ENCODE assay signal across 8 mouse cellular contexts in genomic region chr6:35253474-35253873, GRCm38 (mm10). TPM values are rescaled to one million over a fixed set of nuclear protein-coding genes. Genes with fewer than 3 reads are reported as not detected.
DNase-seq lines count a peak whose midpoint lies in the region; ATAC-seq and TF ChIP-seq lines count a peak whose summit lies in the region.

No protein-coding gene starts in this region.

- peak overlapping the region; percentile 65 for H3K4me3 ChIP-seq in lung, postnatal 0 days (ENCODE audit: low read depth, low read length)
- peak overlapping the region; percentile 69 for H3K4me3 ChIP-seq in forebrain, embryonic 13.5 days
- peak overlapping the region; percentile 80 for H3K4me3 ChIP-seq in stomach, embryonic 16.5 days (replicated peaks; ENCODE audit: low read length)

- TF ChIP-seq CTCF in lung, postnatal 0 days (IDR thresholded peaks at IDR 0.05) = no peak

- no peak for ATAC-seq in lung, postnatal 0 days
- ATAC-seq in forebrain, embryonic 13.5 days = no peak
- ATAC-seq in stomach, embryonic 16.5 days (ENCODE audit: insufficient read depth, low FRiP score) = no peak

- H3K9me3 ChIP-seq in lung, postnatal 0 days (ENCODE audit: low read length) = no peaks in the 10 kb centered on the region
- H3K9me3 ChIP-seq in forebrain, embryonic 13.5 days (replicated peaks) = no peaks in the 10 kb centered on the region
- H3K9me3 ChIP-seq in stomach, embryonic 16.5 days (replicated peaks; ENCODE audit: control insufficient read depth, low read length) = no peaks in the 10 kb centered on the region

- no peaks in the 10 kb centered on the region for H3K36me3 ChIP-seq in lung, postnatal 0 days (ENCODE audit: insufficient read depth, low read length)
- peaks cover 2% of the 10 kb centered on the region; the same call in 1 of the 2 replicates for H3K36me3 ChIP-seq in forebrain, embryonic 13.5 days (ENCODE audit: poor library complexity, severe bottlenecking)
- H3K36me3 ChIP-seq in stomach, embryonic 16.5 days (ENCODE audit: control insufficient read depth, insufficient read depth, low read length) = no peaks in the 10 kb centered on the region

- H3K4me1 ChIP-seq in lung, postnatal 0 days (ENCODE audit: insufficient read depth, low read depth, low read length) = peaks cover 25% of the 10 kb centered on the region
- H3K4me1 ChIP-seq in forebrain, embryonic 13.5 days = peaks cover 36% of the 10 kb centered on the region
- peaks cover 38% of the 10 kb centered on the region for H3K4me1 ChIP-seq in stomach, embryonic 16.5 days (ENCODE audit: control insufficient read depth, insufficient read depth, low read length)

- peak overlapping the region; percentile 94; the same call in 1 of the 2 replicates for H3K27ac ChIP-seq in lung, postnatal 0 days (ENCODE audit: low read length)
- no peak overlapping the region for H3K27ac ChIP-seq in forebrain, embryonic 13.5 days
- peak overlapping the region; percentile 94 for H3K27ac ChIP-seq in stomach, embryonic 16.5 days (ENCODE audit: low read length)

- no peak for TF ChIP-seq EP300 in lung, postnatal 0 days (IDR thresholded peaks at IDR 0.05)

- no peak for DNase-seq in lung, postnatal 0 days (ENCODE audit: low spot score)
- DNase-seq in lung, postnatal 36 days = no peak
- DNase-seq in liver = peak; percentile 32
- DNase-seq in Muller cell, postnatal 12 days (ENCODE audit: inconsistent ontology term) = no peak
- DNase-seq in right cerebral cortex, postnatal 10 days (ENCODE audit: low spot score in 2 of 2) = no peak
- DNase-seq in lung, postnatal 25 days (ENCODE audit: low spot score) = no peak

- H3K27me3 ChIP-seq in lung, postnatal 0 days (replicated peaks; ENCODE audit: insufficient read depth, low read length) = no peaks in the 10 kb centered on the region
- H3K27me3 ChIP-seq in forebrain, embryonic 13.5 days = no peaks in the 10 kb centered on the region
- no peaks in the 10 kb centered on the region for H3K27me3 ChIP-seq in stomach, embryonic 16.5 days (ENCODE audit: control insufficient read depth, insufficient read depth, low read length)

- 41% methylated on average over 5 of the region's 5 CpGs for WGBS in lung, postnatal 0 days
- WGBS in forebrain, embryonic 13.5 days = 35% methylated on average over 5 of the region's 5 CpGs
- WGBS in stomach, embryonic 16.5 days = 36% methylated on average over 5 of the region's 5 CpGs

- H3K9ac ChIP-seq in lung, postnatal 0 days (replicated peaks; ENCODE audit: low read depth) = 0 out of 2 replicates have a peak overlapping the region, but pooled peaks have one; percentile 81
- H3K9ac ChIP-seq in forebrain, embryonic 13.5 days = peak overlapping the region; percentile 80
- H3K9ac ChIP-seq in stomach, embryonic 16.5 days (ENCODE audit: low read length) = peak overlapping the region; percentile 88

- peak overlapping the region; percentile 66 for H3K4me2 ChIP-seq in lung, postnatal 0 days (replicated peaks; ENCODE audit: low read depth, low read length)
- H3K4me2 ChIP-seq in forebrain, embryonic 13.5 days = peak overlapping the region; percentile 74
- H3K4me2 ChIP-seq in stomach, embryonic 16.5 days (ENCODE audit: low read depth, low read length) = peak overlapping the region; percentile 63

RNA-seq across cellular contexts. Expression of gene Slc13a4, which starts 54.5 kb away (rescaled TPM):
- 0.79 and 1.0 TPM in 2 replicates for polyA plus RNA-seq in lung, postnatal 0 days (2015; fragmentation: Nextera tagmentation; extraction: Ambion mirVana)
- polyA plus RNA-seq in forebrain, embryonic 13.5 days (2015; fragmentation: Nextera tagmentation; extraction: Ambion mirVana) = 0.50 and 0.94 TPM in 2 replicates
- polyA plus RNA-seq in stomach, embryonic 16.5 days (2015; fragmentation: Nextera tagmentation; extraction: Ambion mirVana) = 0.22 and 0.34 TPM in 2 replicates
